Mouse (Mus musculus): ENCODE measurements around the gene Tnfsf13b. TPM values are rescaled to one million over a fixed set of nuclear protein-coding genes. Genes with fewer than 3 reads are reported as not detected.

The Tnfsf13b gene
- polyA plus RNA-seq, 1 experiment from 2014 or later, result 7.2 TPM

DNA sequence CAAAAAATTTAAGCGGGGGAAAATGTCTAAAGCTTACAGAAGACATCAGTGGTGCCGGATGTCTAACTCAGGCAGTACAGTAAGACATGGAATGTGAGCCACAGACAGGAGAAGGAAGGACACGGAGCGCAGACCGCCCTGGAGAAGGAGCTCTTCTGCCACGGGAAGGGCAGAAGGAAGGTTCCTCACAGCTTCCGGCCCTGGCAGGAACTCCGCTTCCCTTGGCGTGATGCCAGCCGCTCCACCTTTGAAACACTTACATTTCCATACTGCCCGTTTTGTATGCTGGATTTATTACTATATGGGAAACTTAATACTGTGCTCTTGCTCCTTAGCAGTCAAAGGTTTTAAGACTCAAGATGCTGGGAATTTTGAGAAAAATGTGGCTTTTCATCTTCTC is 60.6 kb downstream of the Tnfsf13b start:
- H3K9me3 ChIP-seq (replicated peaks; ENCODE audit: low read length), result no peaks in the 10 kb centered on the region
- no peaks in the 10 kb centered on the region for H3K27me3 ChIP-seq (ENCODE audit: insufficient read depth, low read length)
- no peak for TF ChIP-seq CTCF (IDR thresholded peaks at IDR 0.05; ENCODE audit: low read depth)
- no peaks in the 10 kb centered on the region for H3K4me1 ChIP-seq (replicated peaks; ENCODE audit: insufficient read depth, low read length)
- no peak overlapping the region for H3K27ac ChIP-seq
- ATAC-seq (replicated peaks; ENCODE audit: low FRiP score, low read depth) (no peak), DNase-seq (ENCODE audit: low spot score) (no peak)
- 50% methylated on average over 11 of the region's 11 CpGs for WGBS
- H3K9ac ChIP-seq (ENCODE audit: low read depth, low read length), result no peak overlapping the region
- H3K36me3 ChIP-seq (ENCODE audit: insufficient read depth, low read length), result no peaks in the 10 kb centered on the region
- H3K4me2 ChIP-seq (ENCODE audit: low read length), result no peak overlapping the region
- H3K4me3 ChIP-seq (replicated peaks; ENCODE audit: low read depth, low read length), result no peak overlapping the region

DNA sequence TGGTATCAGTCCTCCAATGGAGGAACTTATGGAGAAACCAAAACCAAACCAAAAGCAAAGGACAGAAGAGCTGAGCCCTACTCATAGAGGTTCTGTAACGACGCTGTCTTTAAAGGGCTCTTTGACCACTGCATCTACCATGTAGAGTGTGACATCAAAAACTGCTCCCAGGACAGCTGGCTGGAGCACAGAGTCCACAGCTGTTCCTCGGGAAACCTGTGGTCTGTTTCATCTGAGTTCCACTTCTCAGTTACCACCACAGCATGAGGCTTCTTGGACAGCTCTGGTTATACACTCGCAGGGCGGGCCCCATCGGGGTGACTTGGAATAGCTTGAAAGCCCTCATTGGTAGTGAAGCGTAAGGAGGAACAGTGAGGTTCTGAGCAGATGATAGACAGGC is 61.5 kb downstream of the Tnfsf13b start:
- WGBS, result 86% methylated on average over 7 of the region's 7 CpGs
- Histone ChIP-seq H3K4me2 (ENCODE audit: low read length) (no peak overlapping the region), H3K27ac (no peak overlapping the region), H3K9me3 (replicated peaks; ENCODE audit: low read length) (no peaks in the 10 kb centered on the region), H3K9ac (ENCODE audit: low read depth, low read length) (no peak overlapping the region), H3K4me1 (replicated peaks; ENCODE audit: insufficient read depth, low read length) (no peaks in the 10 kb centered on the region), H3K4me3 (replicated peaks; ENCODE audit: low read depth, low read length) (no peak overlapping the region), H3K27me3 (ENCODE audit: insufficient read depth, low read length) (no peaks in the 10 kb centered on the region), H3K36me3 (ENCODE audit: insufficient read depth, low read length) (no peaks in the 10 kb centered on the region)
- ATAC-seq (replicated peaks; ENCODE audit: low FRiP score, low read depth), result no peak
- DNase-seq (ENCODE audit: low spot score), result no peak
- no peak for TF ChIP-seq CTCF (IDR thresholded peaks at IDR 0.05; ENCODE audit: low read depth)

DNA sequence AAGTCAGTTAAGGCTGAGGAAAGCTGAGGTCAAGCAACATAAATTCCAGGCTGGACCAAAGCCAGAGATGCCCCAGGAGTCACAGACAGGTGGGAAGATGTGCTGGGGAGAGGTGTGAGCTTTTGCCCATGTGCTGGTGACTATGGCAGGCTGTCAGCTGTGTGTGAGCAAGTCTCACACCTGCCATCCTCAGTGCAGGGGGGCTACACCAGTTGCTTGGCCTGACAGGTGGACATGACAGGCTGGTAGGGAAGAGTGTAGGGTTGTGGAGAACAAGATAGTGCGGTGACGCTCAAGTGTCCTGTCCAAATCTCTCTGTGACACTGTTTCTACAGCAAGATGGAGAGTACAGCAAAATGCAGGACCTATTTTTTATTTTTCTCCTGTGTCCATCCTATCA is 66.1 kb downstream of the Tnfsf13b start:
- ATAC-seq (replicated peaks; ENCODE audit: low FRiP score, low read depth), result no peak
- no peak overlapping the region for H3K4me3 ChIP-seq (replicated peaks; ENCODE audit: low read depth, low read length)
- no peak for DNase-seq (ENCODE audit: low spot score)
- no peaks in the 10 kb centered on the region for H3K4me1 ChIP-seq (replicated peaks; ENCODE audit: insufficient read depth, low read length)
- no peak overlapping the region for H3K4me2 ChIP-seq (ENCODE audit: low read length)
- 86% methylated on average over 2 of the region's 2 CpGs for WGBS
- TF ChIP-seq CTCF (IDR thresholded peaks at IDR 0.05; ENCODE audit: low read depth), result no peak
- no peak overlapping the region for H3K27ac ChIP-seq
- H3K36me3 ChIP-seq (ENCODE audit: insufficient read depth, low read length), result no peaks in the 10 kb centered on the region
- H3K9me3 ChIP-seq (replicated peaks; ENCODE audit: low read length), result no peaks in the 10 kb centered on the region
- no peaks in the 10 kb centered on the region for H3K27me3 ChIP-seq (ENCODE audit: insufficient read depth, low read length)
- H3K9ac ChIP-seq (ENCODE audit: low read depth, low read length), result no peak overlapping the region

Other genes with a start within 250 kb of the Tnfsf13b start
- gene Fam155a, start 235.3 kb upstream of the Tnfsf13b start, polyA plus RNA-seq (2015; fragmentation: Nextera tagmentation; extraction: Ambion mirVana), result 0.13 and 0.14 TPM in 2 replicates
- not detected in 2 replicates for gene Gm10217, start 142.2 kb upstream of the Tnfsf13b start, polyA plus RNA-seq (2015; fragmentation: Nextera tagmentation; extraction: Ambion mirVana)
- gene Lig4, start 28.8 kb upstream of the Tnfsf13b start, polyA plus RNA-seq (2015; fragmentation: Nextera tagmentation; extraction: Ambion mirVana), result 4.1 and 5.0 TPM in 2 replicates
- 16.3 and 18.1 TPM in 2 replicates for gene Abhd13, start 28.8 kb upstream of the Tnfsf13b start, polyA plus RNA-seq (2015; fragmentation: Nextera tagmentation; extraction: Ambion mirVana)
- 0.08 and 0.17 TPM in 2 replicates for gene Myo16, start 147.4 kb downstream of the Tnfsf13b start, polyA plus RNA-seq (2015; fragmentation: Nextera tagmentation; extraction: Ambion mirVana)